25 mouse cellular contexts compared by ENCODE assay signal in the genomic region with DNA sequence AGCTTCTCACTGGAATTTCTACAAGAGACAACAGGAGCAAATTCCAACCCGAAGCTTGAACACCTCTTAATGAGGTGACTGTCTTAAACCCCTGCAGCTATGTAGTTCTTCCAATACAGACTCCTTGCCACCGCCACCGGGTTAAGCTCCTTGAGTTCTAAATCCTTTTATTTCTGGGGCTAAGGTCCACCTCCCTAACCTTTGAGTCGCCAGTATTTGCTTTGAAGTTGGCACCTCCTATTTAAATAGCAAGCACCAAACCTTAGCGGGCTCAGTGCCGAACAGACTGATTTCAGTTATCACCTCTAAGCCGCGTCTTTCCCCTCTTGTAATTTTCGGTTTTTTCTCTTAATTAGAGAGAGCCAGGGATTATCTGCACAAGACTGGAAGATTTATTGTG.
DNase-seq lines count a peak whose midpoint lies in the region; ATAC-seq and TF ChIP-seq lines count a peak whose summit lies in the region.
"Had no signal": no experiment of that assay in that cellular context is flagged by ENCODE, and none has a peak within 500 bp of the region (broad histone marks: within the 10 kb centered on the region; RNA-seq: fewer than 3 reads in every experiment).

No protein-coding gene starts in this region.

- no peak for DNase-seq in midbrain, embryonic 10.5 days (ENCODE audit: low spot score)
- no peak for DNase-seq in forebrain, embryonic 10.5 days (ENCODE audit: extremely low spot score, low spot score)
- peak; percentile 28 for DNase-seq in forebrain, embryonic 14.5 days (ENCODE audit: low spot score)
- DNase-seq in natural killer cell, adult 2 months (ENCODE audit: low spot score in 2 of 2) = no peak
- no peak for DNase-seq in kidney, postnatal 14 days
- DNase-seq: adrenal gland, adult 8-10 months; cerebellum, adult 18-20 months; cerebellum, postnatal 14 days; gastrocnemius, postnatal 10 days; kidney, adult 8-10 months; kidney, postnatal 25 days; lung, embryonic 14.5 days; right cerebral cortex, postnatal 25 days; spleen, adult 18-20 months had no signal

- WGBS in midbrain, embryonic 10.5 days = 5% methylated on average over 9 of the region's 9 CpGs
- 8% methylated on average over 9 of the region's 9 CpGs for WGBS in midbrain, embryonic 16.5 days
- 2% methylated on average over 9 of the region's 9 CpGs for WGBS in forebrain, embryonic 10.5 days
- 2% methylated on average over 9 of the region's 9 CpGs for WGBS in forebrain, embryonic 14.5 days
- 20% methylated on average over 9 of the region's 9 CpGs for WGBS in intestine, postnatal 0 days

- no peaks in the 10 kb centered on the region for H3K9me3 ChIP-seq in midbrain, embryonic 10.5 days (replicated peaks)
- no peaks in the 10 kb centered on the region for H3K9me3 ChIP-seq in midbrain, embryonic 16.5 days (replicated peaks; ENCODE audit: control insufficient read depth, low read length, poor library complexity, severe bottlenecking)
- H3K9me3 ChIP-seq in forebrain, embryonic 10.5 days = no peaks in the 10 kb centered on the region
- H3K9me3 ChIP-seq in forebrain, embryonic 14.5 days (replicated peaks; ENCODE audit: control insufficient read depth, low read length) = no peaks in the 10 kb centered on the region
- no peaks in the 10 kb centered on the region for H3K9me3 ChIP-seq in intestine, postnatal 0 days (ENCODE audit: control insufficient read depth)
- H3K9me3 ChIP-seq: embryonic facial prominence, embryonic 15.5 days; hindbrain, embryonic 10.5 days; limb, embryonic 12.5 days had no signal

- H3K4me2 ChIP-seq in midbrain, embryonic 16.5 days (ENCODE audit: low read length) = no peak overlapping the region
- H3K4me2 ChIP-seq in forebrain, embryonic 14.5 days (ENCODE audit: low read length) = peak overlapping the region; percentile 25
- peak overlapping the region; percentile 28; the same call in 1 of the 2 replicates for H3K4me2 ChIP-seq in intestine, postnatal 0 days (replicated peaks; ENCODE audit: low read depth)
- H3K4me2 ChIP-seq: embryonic facial prominence, embryonic 15.5 days; heart, embryonic 11.5 days; lung, embryonic 14.5 days had no signal

- H3K4me3 ChIP-seq in midbrain, embryonic 10.5 days = peak overlapping the region; percentile 14
- H3K4me3 ChIP-seq in midbrain, embryonic 16.5 days (ENCODE audit: low read depth, low read length) = no peak overlapping the region
- peak overlapping the region; percentile 24; the same call in 1 of the 2 replicates for H3K4me3 ChIP-seq in forebrain, embryonic 10.5 days
- H3K4me3 ChIP-seq in forebrain, embryonic 14.5 days (ENCODE audit: low read depth, low read length) = no peak overlapping the region
- no peak overlapping the region for H3K4me3 ChIP-seq in intestine, postnatal 0 days (ENCODE audit: low read depth, low read length)
- H3K4me3 ChIP-seq: embryonic facial prominence, embryonic 15.5 days; hindbrain, embryonic 10.5 days; layer of hippocampus, adult 2 months; limb, embryonic 12.5 days; megakaryocyte, embryonic 14.5 days had no signal

- peaks cover 76% of the 10 kb centered on the region for H3K27me3 ChIP-seq in midbrain, embryonic 10.5 days (ENCODE audit: low read depth, poor library complexity, severe bottlenecking)
- peaks cover 6% of the 10 kb centered on the region; the same call in 1 of the 2 replicates for H3K27me3 ChIP-seq in midbrain, embryonic 16.5 days (ENCODE audit: control insufficient read depth, insufficient read depth, low read depth, low read length)
- H3K27me3 ChIP-seq in forebrain, embryonic 10.5 days (ENCODE audit: poor library complexity, severe bottlenecking) = peaks cover 83% of the 10 kb centered on the region
- H3K27me3 ChIP-seq in forebrain, embryonic 14.5 days (replicated peaks; ENCODE audit: control insufficient read depth, insufficient read depth, low read length) = 0 out of 2 replicates have a peak, but pooled peaks cover 3% of the 10 kb centered on the region
- H3K27me3 ChIP-seq in intestine, postnatal 0 days (replicated peaks; ENCODE audit: control insufficient read depth, insufficient read depth, low read length) = no peaks in the 10 kb centered on the region

- H3K36me3 ChIP-seq in midbrain, embryonic 10.5 days = no peaks in the 10 kb centered on the region
- 0 out of 2 replicates have a peak, but pooled peaks cover 2% of the 10 kb centered on the region for H3K36me3 ChIP-seq in midbrain, embryonic 16.5 days (ENCODE audit: control insufficient read depth, insufficient read depth, low read length)
- H3K36me3 ChIP-seq in forebrain, embryonic 10.5 days (replicated peaks) = no peaks in the 10 kb centered on the region
- no peaks in the 10 kb centered on the region for H3K36me3 ChIP-seq in forebrain, embryonic 14.5 days (ENCODE audit: control insufficient read depth, insufficient read depth, low read length)
- no peaks in the 10 kb centered on the region for H3K36me3 ChIP-seq in intestine, postnatal 0 days (ENCODE audit: control insufficient read depth, insufficient read depth)
- H3K36me3 ChIP-seq: embryonic facial prominence, embryonic 15.5 days; hindbrain, embryonic 10.5 days; limb, embryonic 12.5 days had no signal

- H3K27ac ChIP-seq in midbrain, embryonic 10.5 days (replicated peaks) = no peak overlapping the region
- no peak overlapping the region for H3K27ac ChIP-seq in midbrain, embryonic 16.5 days (ENCODE audit: low read length)
- no peak overlapping the region for H3K27ac ChIP-seq in forebrain, embryonic 10.5 days
- H3K27ac ChIP-seq in forebrain, embryonic 14.5 days (ENCODE audit: low read depth, low read length) = 0 out of 2 replicates have a peak overlapping the region, but pooled peaks have one; percentile 14
- no peak overlapping the region for H3K27ac ChIP-seq in intestine, postnatal 0 days (ENCODE audit: low read depth, low read length)
- H3K27ac ChIP-seq: embryonic facial prominence, embryonic 15.5 days; hindbrain, embryonic 10.5 days; hindbrain, postnatal 0 days; layer of hippocampus, adult 2 months; limb, embryonic 12.5 days; liver, embryonic 14.5 days had no signal

- H3K9ac ChIP-seq in midbrain, embryonic 16.5 days (ENCODE audit: low read depth, low read length) = no peak overlapping the region
- no peak overlapping the region for H3K9ac ChIP-seq in forebrain, embryonic 14.5 days (ENCODE audit: low read length)
- no peak overlapping the region for H3K9ac ChIP-seq in intestine, postnatal 0 days (ENCODE audit: low read depth, low read length)
- H3K9ac ChIP-seq: embryonic facial prominence, embryonic 15.5 days; limb, embryonic 12.5 days; liver, embryonic 14.5 days; lung, embryonic 14.5 days had no signal

- no peak for TF ChIP-seq CTCF in intestine, postnatal 0 days (IDR thresholded peaks at IDR 0.05; ENCODE audit: low read depth)

- H3K4me1 ChIP-seq in midbrain, embryonic 10.5 days = peaks cover 37% of the 10 kb centered on the region
- H3K4me1 ChIP-seq in midbrain, embryonic 16.5 days (ENCODE audit: control insufficient read depth, insufficient read depth, low read length) = peaks cover 7% of the 10 kb centered on the region
- peaks cover 55% of the 10 kb centered on the region for H3K4me1 ChIP-seq in forebrain, embryonic 10.5 days
- H3K4me1 ChIP-seq in forebrain, embryonic 14.5 days (ENCODE audit: control insufficient read depth, insufficient read depth, low read length) = peaks cover 33% of the 10 kb centered on the region
- no peaks in the 10 kb centered on the region for H3K4me1 ChIP-seq in intestine, postnatal 0 days (replicated peaks; ENCODE audit: control insufficient read depth, insufficient read depth, low read length)

- ATAC-seq in midbrain, embryonic 16.5 days = no peak
- no peak for ATAC-seq in forebrain, embryonic 14.5 days
- ATAC-seq in intestine, postnatal 0 days = no peak
- ATAC-seq: activated CD4-positive, CD25-positive, alpha-beta regulatory T cell, adult 4 months had no signal

Comparison
In these comparisons a context has a peak if more than half of its experiments do, and no peak if none do; other contexts are left out.
1. H3K4me3 ChIP-seq: peak in midbrain, embryonic 10.5 days (single experiment) and forebrain, embryonic 10.5 days (single experiment); none in midbrain, embryonic 16.5 days (single experiment), forebrain, embryonic 14.5 days (single experiment) and intestine, postnatal 0 days (single experiment).